Mouse (Mus musculus) urinary bladder, postnatal 4 days (tissue): ENCODE results near the gene Spg20.

Experiments used
- DNase-seq, 2 experiments: peaks; one replicate each; pipeline ENCODE4 v3.0.0; 2021 to 2022; ENCODE audit warnings: low spot score in 2 of 2

Spg20 gene

GRCm38 (mm10) chr3:55098014-55098413, 13.9 kb upstream of the Spg20 start:
- no peak for DNase-seq

GRCm38 (mm10) chr3:55098990-55099389, 12.9 kb upstream of the Spg20 start:
- DNase-seq, result no peak

- no peak for DNase-seq
These were observed 10.8 kb upstream of the Spg20 start for GRCm38 (mm10) chr3:55101092-55101491.

- DNase-seq, result no peak
These were observed 6.4 kb upstream of the Spg20 start for GRCm38 (mm10) chr3:55105372-55106023.

GRCm38 (mm10) chr3:55106051-55106450, 5.9 kb upstream of the Spg20 start:
- no peak for DNase-seq

- DNase-seq, result no peak
These were observed 2.8 kb upstream of the Spg20 start for GRCm38 (mm10) chr3:55109097-55109496.

- DNase-seq, result no peak
These were observed 955 bp downstream of the Spg20 start for GRCm38 (mm10) chr3:55112710-55113415.

- no peak for DNase-seq
These were observed 2.6 kb downstream of the Spg20 start for GRCm38 (mm10) chr3:55114313-55115065.

- no peak for DNase-seq
These were observed 3.2 kb downstream of the Spg20 start for GRCm38 (mm10) chr3:55115071-55115470.

GRCm38 (mm10) chr3:55115989-55116388, 4.1 kb downstream of the Spg20 start:
- no peak for DNase-seq

- DNase-seq, result peak in 1 of 2 experiments; percentile 27
These were observed 7.5 kb downstream of the Spg20 start for GRCm38 (mm10) chr3:55119275-55119898.

GRCm38 (mm10) chr3:55122336-55122870, 10.5 kb downstream of the Spg20 start:
- no peak for DNase-seq

- DNase-seq, result no peak
These were observed 11.2 kb downstream of the Spg20 start for GRCm38 (mm10) chr3:55123064-55123463.

- DNase-seq, result no peak
These were observed 17.3 kb downstream of the Spg20 start for GRCm38 (mm10) chr3:55129181-55129692.

GRCm38 (mm10) chr3:55131576-55132233, 19.8 kb downstream of the Spg20 start:
- DNase-seq, result no peak

- DNase-seq, result no peak
These were observed 25.1 kb downstream of the Spg20 start, which contains the start of gene Ccdc169 for GRCm38 (mm10) chr3:55137039-55137438. Gene Ccdc169, plus strand, starts transcription at chr3:55137339.

- no peak for DNase-seq
These were observed 27.9 kb downstream of the Spg20 start for GRCm38 (mm10) chr3:55139837-55140236.

- no peak for DNase-seq
These were observed 29.5 kb downstream of the Spg20 start for GRCm38 (mm10) chr3:55141401-55141800.

GRCm38 (mm10) chr3:55144916-55145315, 33.0 kb downstream of the Spg20 start:
- DNase-seq, result no peak

GRCm38 (mm10) chr3:55146441-55146840, 34.5 kb downstream of the Spg20 start:
- no peak for DNase-seq

GRCm38 (mm10) chr3:55147156-55147555, 35.2 kb downstream of the Spg20 start:
- DNase-seq, result no peak
